Mouse (Mus musculus): ENCODE measurements around the gene Man2a1. TPM values are rescaled to one million over a fixed set of nuclear protein-coding genes. Genes with fewer than 3 reads are reported as not detected.

Man2a1 gene
- polyA plus RNA-seq, 1 experiment, result 53.4 TPM

DNA sequence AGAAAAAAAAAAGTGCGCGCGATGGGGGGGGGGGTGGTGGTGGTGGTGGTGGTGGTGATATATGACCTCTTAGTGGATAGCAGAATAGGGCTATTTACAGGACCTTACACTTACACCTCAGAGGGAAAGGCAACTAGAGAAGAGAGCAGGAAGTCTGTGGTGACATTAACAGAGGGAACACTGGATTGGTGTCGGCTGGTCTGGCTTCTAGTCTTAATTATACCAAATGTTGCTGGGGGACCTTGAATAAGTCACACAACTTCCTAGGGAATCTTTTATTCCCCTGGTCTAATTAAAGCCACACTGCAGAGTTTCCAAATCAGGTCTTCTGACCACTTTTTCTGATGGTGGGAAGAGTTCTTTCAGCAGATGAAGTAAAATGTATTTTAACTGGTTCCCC lies 163.0 kb downstream of the Man2a1 start:
- no peak overlapping the region for H3K27ac ChIP-seq (ENCODE audit: insufficient read depth, low read length)
- no peaks in the 10 kb centered on the region for H3K27me3 ChIP-seq (ENCODE audit: control insufficient read depth, insufficient read depth, low read length, poor library complexity, severe bottlenecking)
- H3K4me1 ChIP-seq (ENCODE audit: control insufficient read depth, insufficient read depth, low read length), result no peaks in the 10 kb centered on the region
- no peak for TF ChIP-seq CTCF (IDR thresholded peaks at IDR 0.05; ENCODE audit: low read depth, low read length)
- TF ChIP-seq POLR2A (IDR thresholded peaks at IDR 0.05; ENCODE audit: insufficient read depth, low read length), result no peak
- no peak for TF ChIP-seq EP300 (IDR thresholded peaks at IDR 0.05; ENCODE audit: insufficient read depth, low read depth, low read length)
- no peaks in the 10 kb centered on the region for H3K36me3 ChIP-seq (ENCODE audit: control insufficient read depth, insufficient read depth, low read length, poor library complexity, severe bottlenecking)
- H3K4me3 ChIP-seq (ENCODE audit: low read depth, low read length), result no peak overlapping the region
- H3K9ac ChIP-seq (ENCODE audit: low read depth, poor library complexity, severe bottlenecking), result no peak overlapping the region
- no peaks in the 10 kb centered on the region for H3K9me3 ChIP-seq (replicated peaks; ENCODE audit: control insufficient read depth, insufficient read depth, low read length, poor library complexity, severe bottlenecking)

DNA sequence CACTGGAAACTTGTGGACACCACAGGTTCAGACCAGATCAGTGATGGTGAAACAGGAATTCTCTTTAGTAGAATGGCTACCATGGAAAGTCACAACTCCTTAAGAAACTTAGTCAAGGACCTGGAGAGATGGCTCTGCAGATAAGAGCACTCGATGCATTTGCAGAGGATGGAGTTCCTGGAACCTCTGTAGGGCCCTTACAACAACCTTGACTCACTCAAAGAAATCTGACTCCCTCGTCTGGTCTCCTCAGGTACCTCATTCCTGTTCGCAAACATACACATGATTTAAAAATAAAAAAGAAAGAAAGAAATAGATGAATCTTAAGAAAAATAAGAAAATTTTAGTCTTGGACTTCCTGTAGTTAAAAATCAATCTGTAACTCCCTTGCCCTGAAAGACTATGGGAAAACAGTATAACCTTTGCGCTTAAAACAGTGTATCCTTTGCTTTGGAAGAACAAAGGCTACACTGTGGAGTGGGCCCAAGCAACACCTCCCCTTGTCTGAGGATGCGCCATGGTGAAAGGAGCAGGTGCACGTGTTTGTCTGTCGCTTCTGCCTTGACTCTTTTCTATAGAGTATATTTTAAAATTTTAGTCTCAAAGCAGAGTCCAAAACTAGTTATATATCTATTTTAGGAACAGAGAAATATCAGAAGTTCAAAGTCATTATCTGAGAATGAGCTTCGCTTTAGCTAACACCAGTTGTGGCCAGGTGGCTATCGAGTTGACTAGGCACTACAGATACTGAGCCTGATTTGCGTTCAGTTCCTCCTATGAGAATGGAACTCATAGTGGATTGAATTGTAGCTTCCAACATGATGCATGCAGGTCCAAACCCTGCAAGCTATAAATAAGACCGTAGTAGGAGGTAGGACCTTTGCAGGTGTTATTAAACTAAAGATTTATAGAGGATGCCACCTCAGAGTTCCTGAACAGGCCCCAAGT lies 163.9 kb downstream of the Man2a1 start:
- no peaks in the 10 kb centered on the region for H3K27me3 ChIP-seq (ENCODE audit: control insufficient read depth, insufficient read depth, low read length, poor library complexity, severe bottlenecking)
- no peaks in the 10 kb centered on the region for H3K9me3 ChIP-seq (replicated peaks; ENCODE audit: control insufficient read depth, insufficient read depth, low read length, poor library complexity, severe bottlenecking)
- TF ChIP-seq CTCF (IDR thresholded peaks at IDR 0.05; ENCODE audit: low read depth, low read length), result no peak
- TF ChIP-seq EP300 (IDR thresholded peaks at IDR 0.05; ENCODE audit: insufficient read depth, low read depth, low read length), result no peak
- TF ChIP-seq POLR2A (IDR thresholded peaks at IDR 0.05; ENCODE audit: insufficient read depth, low read length), result no peak
- no peaks in the 10 kb centered on the region for H3K36me3 ChIP-seq (ENCODE audit: control insufficient read depth, insufficient read depth, low read length, poor library complexity, severe bottlenecking)
- no peak overlapping the region for H3K27ac ChIP-seq (ENCODE audit: insufficient read depth, low read length)
- H3K4me3 ChIP-seq (ENCODE audit: low read depth, low read length), result no peak overlapping the region
- no peaks in the 10 kb centered on the region for H3K4me1 ChIP-seq (ENCODE audit: control insufficient read depth, insufficient read depth, low read length)
- H3K9ac ChIP-seq (ENCODE audit: low read depth, poor library complexity, severe bottlenecking), result no peak overlapping the region

DNA sequence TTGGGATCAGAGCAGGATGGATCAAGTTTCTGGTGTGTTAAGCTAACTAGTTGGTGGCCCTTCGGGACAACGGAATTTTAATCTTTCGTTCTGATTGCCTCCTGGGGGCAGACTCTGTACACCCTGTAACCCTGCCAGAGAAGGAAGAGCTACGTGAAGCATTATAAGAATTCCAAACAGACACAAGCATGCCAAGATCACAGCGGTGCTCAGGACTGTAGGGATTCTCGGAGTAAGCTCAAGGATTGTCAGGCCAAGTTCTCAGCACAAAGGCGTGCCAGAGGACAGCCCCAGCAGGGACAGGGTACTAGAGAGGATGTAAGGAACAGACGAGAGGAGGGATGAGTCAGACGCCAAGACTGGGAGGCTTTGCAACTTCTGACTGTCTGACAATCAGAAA lies 164.8 kb downstream of the Man2a1 start:
- no peak overlapping the region for H3K4me3 ChIP-seq (ENCODE audit: low read depth, low read length)

DNA sequence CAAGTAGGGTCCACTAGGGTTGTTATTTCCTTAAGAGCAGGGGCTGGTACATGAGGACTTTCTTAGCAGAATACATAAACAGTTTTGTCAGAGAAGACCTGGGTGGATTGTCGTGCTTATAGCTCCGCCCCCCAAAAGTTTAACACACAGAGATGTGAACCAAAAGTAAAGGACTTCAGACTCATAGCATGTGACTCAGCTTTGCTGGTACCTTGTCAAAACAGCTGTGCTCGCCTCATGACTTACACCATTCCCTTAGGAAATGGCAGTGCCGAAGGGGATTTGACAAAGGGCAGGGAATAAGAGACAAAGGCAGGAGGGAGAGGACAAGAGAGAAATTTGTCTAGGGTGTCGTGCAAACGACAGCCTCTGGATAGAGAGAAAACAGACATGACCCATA lies 166.0 kb downstream of the Man2a1 start:
- Histone ChIP-seq H3K27me3 (ENCODE audit: control insufficient read depth, insufficient read depth, low read length, poor library complexity, severe bottlenecking) (no peaks in the 10 kb centered on the region), H3K9ac (ENCODE audit: low read depth, poor library complexity, severe bottlenecking) (no peak overlapping the region), H3K4me1 (ENCODE audit: control insufficient read depth, insufficient read depth, low read length) (no peaks in the 10 kb centered on the region), H3K4me3 (ENCODE audit: low read depth, low read length) (no peak overlapping the region), H3K9me3 (replicated peaks; ENCODE audit: control insufficient read depth, insufficient read depth, low read length, poor library complexity, severe bottlenecking) (no peaks in the 10 kb centered on the region), H3K36me3 (ENCODE audit: control insufficient read depth, insufficient read depth, low read length, poor library complexity, severe bottlenecking) (no peaks in the 10 kb centered on the region), H3K27ac (ENCODE audit: insufficient read depth, low read length) (no peak overlapping the region)
- TF ChIP-seq POLR2A (IDR thresholded peaks at IDR 0.05; ENCODE audit: insufficient read depth, low read length) (no peak), EP300 (IDR thresholded peaks at IDR 0.05; ENCODE audit: insufficient read depth, low read depth, low read length) (no peak), CTCF (IDR thresholded peaks at IDR 0.05; ENCODE audit: low read depth, low read length) (no peak)

More for the DNA sequence above, 164.8 kb downstream of the Man2a1 start:
- Histone ChIP-seq H3K36me3 (ENCODE audit: control insufficient read depth, insufficient read depth, low read length, poor library complexity, severe bottlenecking) (no peaks in the 10 kb centered on the region), H3K4me1 (ENCODE audit: control insufficient read depth, insufficient read depth, low read length) (no peaks in the 10 kb centered on the region), H3K27ac (ENCODE audit: insufficient read depth, low read length) (no peak overlapping the region), H3K27me3 (ENCODE audit: control insufficient read depth, insufficient read depth, low read length, poor library complexity, severe bottlenecking) (no peaks in the 10 kb centered on the region), H3K9ac (ENCODE audit: low read depth, poor library complexity, severe bottlenecking) (no peak overlapping the region), H3K9me3 (replicated peaks; ENCODE audit: control insufficient read depth, insufficient read depth, low read length, poor library complexity, severe bottlenecking) (no peaks in the 10 kb centered on the region)
- TF ChIP-seq EP300 (IDR thresholded peaks at IDR 0.05; ENCODE audit: insufficient read depth, low read depth, low read length) (no peak), CTCF (IDR thresholded peaks at IDR 0.05; ENCODE audit: low read depth, low read length) (no peak), POLR2A (IDR thresholded peaks at IDR 0.05; ENCODE audit: insufficient read depth, low read length) (no peak)

DNA sequence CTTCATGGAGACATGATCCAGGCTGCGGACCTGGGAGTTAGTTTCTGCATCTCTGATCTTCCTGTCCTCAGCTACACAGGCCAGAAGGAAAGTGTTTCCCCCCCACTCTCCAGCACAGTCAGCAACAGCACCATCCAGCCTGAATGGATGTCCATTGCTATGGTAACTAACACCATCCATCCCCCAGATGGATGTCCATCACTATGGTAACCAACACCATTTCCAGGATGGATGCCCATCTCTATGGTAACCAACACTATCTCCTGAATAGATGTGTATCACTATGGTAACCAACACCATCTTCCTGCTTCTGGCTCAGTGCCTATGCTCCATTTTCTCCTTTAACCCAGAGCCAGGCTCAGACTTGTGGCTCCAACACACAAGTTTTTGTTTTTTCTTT lies 169.7 kb downstream of the Man2a1 start:
- Histone ChIP-seq H3K4me3 (ENCODE audit: low read depth, low read length) (no peak overlapping the region), H3K27me3 (ENCODE audit: control insufficient read depth, insufficient read depth, low read length, poor library complexity, severe bottlenecking) (no peaks in the 10 kb centered on the region)
- TF ChIP-seq POLR2A (IDR thresholded peaks at IDR 0.05; ENCODE audit: insufficient read depth, low read length) (no peak), CTCF (IDR thresholded peaks at IDR 0.05; ENCODE audit: low read depth, low read length) (no peak), EP300 (IDR thresholded peaks at IDR 0.05; ENCODE audit: insufficient read depth, low read depth, low read length) (no peak)

DNA sequence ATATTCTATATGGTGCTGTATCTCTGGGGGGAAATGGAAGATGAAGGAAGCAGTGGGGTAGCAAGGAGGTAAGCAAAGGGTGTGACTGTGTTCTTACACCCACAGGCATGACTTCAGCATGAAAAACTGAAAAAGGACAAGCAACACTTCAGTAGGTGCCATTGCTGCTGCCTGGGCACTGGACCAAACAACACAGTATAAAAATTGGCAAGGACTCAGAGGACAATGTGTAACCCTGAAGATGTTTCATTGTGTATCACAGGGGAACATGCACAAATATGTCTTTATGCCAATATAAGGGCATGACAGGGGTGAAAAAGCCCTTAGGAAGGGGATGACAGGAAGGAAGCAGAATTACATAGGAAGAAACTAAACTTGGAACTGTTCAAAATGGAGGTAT lies 172.1 kb downstream of the Man2a1 start:
- no peaks in the 10 kb centered on the region for H3K4me1 ChIP-seq (ENCODE audit: control insufficient read depth, insufficient read depth, low read length)
- TF ChIP-seq CTCF (IDR thresholded peaks at IDR 0.05; ENCODE audit: low read depth, low read length), result no peak
- TF ChIP-seq EP300 (IDR thresholded peaks at IDR 0.05; ENCODE audit: insufficient read depth, low read depth, low read length), result no peak
- no peak for TF ChIP-seq POLR2A (IDR thresholded peaks at IDR 0.05; ENCODE audit: insufficient read depth, low read length)

More for the DNA sequence above, 169.7 kb downstream of the Man2a1 start:
- Histone ChIP-seq H3K9ac (ENCODE audit: low read depth, poor library complexity, severe bottlenecking) (no peak overlapping the region), H3K9me3 (replicated peaks; ENCODE audit: control insufficient read depth, insufficient read depth, low read length, poor library complexity, severe bottlenecking) (no peaks in the 10 kb centered on the region), H3K36me3 (ENCODE audit: control insufficient read depth, insufficient read depth, low read length, poor library complexity, severe bottlenecking) (no peaks in the 10 kb centered on the region), H3K27ac (ENCODE audit: insufficient read depth, low read length) (no peak overlapping the region), H3K4me1 (ENCODE audit: control insufficient read depth, insufficient read depth, low read length) (no peaks in the 10 kb centered on the region)

More for the DNA sequence above, 172.1 kb downstream of the Man2a1 start:
- H3K36me3 ChIP-seq (ENCODE audit: control insufficient read depth, insufficient read depth, low read length, poor library complexity, severe bottlenecking), result no peaks in the 10 kb centered on the region
- H3K27me3 ChIP-seq (ENCODE audit: control insufficient read depth, insufficient read depth, low read length, poor library complexity, severe bottlenecking), result no peaks in the 10 kb centered on the region
- no peak overlapping the region for H3K9ac ChIP-seq (ENCODE audit: low read depth, poor library complexity, severe bottlenecking)
- H3K9me3 ChIP-seq (replicated peaks; ENCODE audit: control insufficient read depth, insufficient read depth, low read length, poor library complexity, severe bottlenecking), result no peaks in the 10 kb centered on the region
- no peak overlapping the region for H3K27ac ChIP-seq (ENCODE audit: insufficient read depth, low read length)
- no peak overlapping the region for H3K4me3 ChIP-seq (ENCODE audit: low read depth, low read length)

All from ES-Bruce4 (cell line).